Mouse (Mus musculus): Measurements from ENCODE around the gene Lyrm9. TPM values are rescaled to one million over a fixed set of nuclear protein-coding genes. Genes with fewer than 3 reads are reported as not detected.

The Lyrm9 gene
- polyA plus RNA-seq, 1 experiment, result 12.3 TPM

GRCm38 (mm10) chr11:78792055-78792454 lies 34.3 kb upstream of the Lyrm9 start:
- no peak for TF ChIP-seq GATA1 (IDR thresholded peaks at IDR 0.05; ENCODE audit: low read length)
- TF ChIP-seq TAL1 (IDR thresholded peaks at IDR 0.05; ENCODE audit: low read length), result no peak
- H3K4me1 ChIP-seq (ENCODE audit: control insufficient read depth), result no peaks in the 10 kb centered on the region
- no peak overlapping the region for H3K4me3 ChIP-seq (replicated peaks)
- no peaks in the 10 kb centered on the region for H3K36me3 ChIP-seq (ENCODE audit: control insufficient read depth)
- H3K9me3 ChIP-seq (ENCODE audit: control insufficient read depth, low read length), result no peaks in the 10 kb centered on the region
- H3K27me3 ChIP-seq (ENCODE audit: control insufficient read depth), result no peaks in the 10 kb centered on the region

- Histone ChIP-seq H3K4me1 (ENCODE audit: control insufficient read depth) (no peaks in the 10 kb centered on the region), H3K4me3 (replicated peaks) (no peak overlapping the region), H3K9me3 (ENCODE audit: control insufficient read depth, low read length) (no peaks in the 10 kb centered on the region), H3K27me3 (ENCODE audit: control insufficient read depth) (no peaks in the 10 kb centered on the region), H3K36me3 (ENCODE audit: control insufficient read depth) (no peaks in the 10 kb centered on the region)
- TF ChIP-seq TAL1 (IDR thresholded peaks at IDR 0.05; ENCODE audit: low read length) (no peak), GATA1 (IDR thresholded peaks at IDR 0.05; ENCODE audit: low read length) (no peak)
Observed at GRCm38 (mm10) chr11:78792465-78792864, 33.9 kb upstream of the Lyrm9 start.

GRCm38 (mm10) chr11:78793116-78793515 lies 33.3 kb upstream of the Lyrm9 start:
- Histone ChIP-seq H3K4me1 (ENCODE audit: control insufficient read depth) (peaks cover 2% of the 10 kb centered on the region), H3K4me3 (replicated peaks) (no peak overlapping the region), H3K36me3 (ENCODE audit: control insufficient read depth) (no peaks in the 10 kb centered on the region), H3K9me3 (ENCODE audit: control insufficient read depth, low read length) (no peaks in the 10 kb centered on the region), H3K27me3 (ENCODE audit: control insufficient read depth) (no peaks in the 10 kb centered on the region)
- TF ChIP-seq TAL1 (IDR thresholded peaks at IDR 0.05; ENCODE audit: low read length) (no peak), GATA1 (IDR thresholded peaks at IDR 0.05; ENCODE audit: low read length) (no peak)

GRCm38 (mm10) chr11:78796072-78796729 lies 30.2 kb upstream of the Lyrm9 start:
- Histone ChIP-seq H3K9me3 (ENCODE audit: control insufficient read depth, low read length) (no peaks in the 10 kb centered on the region), H3K4me3 (replicated peaks) (no peak overlapping the region), H3K4me1 (ENCODE audit: control insufficient read depth) (peaks cover 12% of the 10 kb centered on the region), H3K36me3 (ENCODE audit: control insufficient read depth) (no peaks in the 10 kb centered on the region), H3K27me3 (ENCODE audit: control insufficient read depth) (no peaks in the 10 kb centered on the region)
- no peak for TF ChIP-seq GATA1 (IDR thresholded peaks at IDR 0.05; ENCODE audit: low read length)
- TF ChIP-seq TAL1 (IDR thresholded peaks at IDR 0.05; ENCODE audit: low read length), result no peak

GRCm38 (mm10) chr11:78801094-78801493 lies 25.3 kb upstream of the Lyrm9 start:
- no peak for TF ChIP-seq GATA1 (IDR thresholded peaks at IDR 0.05; ENCODE audit: low read length)
- no peaks in the 10 kb centered on the region for H3K9me3 ChIP-seq (ENCODE audit: control insufficient read depth, low read length)
- H3K4me1 ChIP-seq (ENCODE audit: control insufficient read depth), result peaks cover 36% of the 10 kb centered on the region
- no peaks in the 10 kb centered on the region for H3K27me3 ChIP-seq (ENCODE audit: control insufficient read depth)
- H3K4me3 ChIP-seq (replicated peaks), result no peak overlapping the region
- H3K36me3 ChIP-seq (ENCODE audit: control insufficient read depth), result no peaks in the 10 kb centered on the region

- TF ChIP-seq GATA1 (IDR thresholded peaks at IDR 0.05; ENCODE audit: low read length) (no peak), TAL1 (IDR thresholded peaks at IDR 0.05; ENCODE audit: low read length) (no peak)
- peaks cover 31% of the 10 kb centered on the region for H3K4me1 ChIP-seq (ENCODE audit: control insufficient read depth)
- no peaks in the 10 kb centered on the region for H3K36me3 ChIP-seq (ENCODE audit: control insufficient read depth)
- H3K4me3 ChIP-seq (replicated peaks), result no peak overlapping the region
- no peaks in the 10 kb centered on the region for H3K27me3 ChIP-seq (ENCODE audit: control insufficient read depth)
- no peaks in the 10 kb centered on the region for H3K9me3 ChIP-seq (ENCODE audit: control insufficient read depth, low read length)
Observed at GRCm38 (mm10) chr11:78803587-78804316, 22.6 kb upstream of the Lyrm9 start.

GRCm38 (mm10) chr11:78804551-78804950 lies 21.8 kb upstream of the Lyrm9 start:
- H3K4me1 ChIP-seq (ENCODE audit: control insufficient read depth), result peaks cover 31% of the 10 kb centered on the region
- TF ChIP-seq GATA1 (IDR thresholded peaks at IDR 0.05; ENCODE audit: low read length), result no peak
- no peak for TF ChIP-seq TAL1 (IDR thresholded peaks at IDR 0.05; ENCODE audit: low read length)
- H3K9me3 ChIP-seq (ENCODE audit: control insufficient read depth, low read length), result no peaks in the 10 kb centered on the region
- H3K4me3 ChIP-seq (replicated peaks), result no peak overlapping the region
- H3K36me3 ChIP-seq (ENCODE audit: control insufficient read depth), result no peaks in the 10 kb centered on the region
- H3K27me3 ChIP-seq (ENCODE audit: control insufficient read depth), result no peaks in the 10 kb centered on the region

- TF ChIP-seq TAL1 (IDR thresholded peaks at IDR 0.05; ENCODE audit: low read length) (no peak), GATA1 (IDR thresholded peaks at IDR 0.05; ENCODE audit: low read length) (no peak)
- H3K4me1 ChIP-seq (ENCODE audit: control insufficient read depth), result peaks cover 31% of the 10 kb centered on the region
- no peaks in the 10 kb centered on the region for H3K9me3 ChIP-seq (ENCODE audit: control insufficient read depth, low read length)
- H3K36me3 ChIP-seq (ENCODE audit: control insufficient read depth), result no peaks in the 10 kb centered on the region
- no peak overlapping the region for H3K4me3 ChIP-seq (replicated peaks)
- H3K27me3 ChIP-seq (ENCODE audit: control insufficient read depth), result no peaks in the 10 kb centered on the region
Observed at GRCm38 (mm10) chr11:78805198-78805597, 21.2 kb upstream of the Lyrm9 start.

- Histone ChIP-seq H3K4me3 (replicated peaks) (no peak overlapping the region), H3K27me3 (ENCODE audit: control insufficient read depth) (no peaks in the 10 kb centered on the region), H3K4me1 (ENCODE audit: control insufficient read depth) (peaks cover 28% of the 10 kb centered on the region), H3K36me3 (ENCODE audit: control insufficient read depth) (no peaks in the 10 kb centered on the region), H3K9me3 (ENCODE audit: control insufficient read depth, low read length) (no peaks in the 10 kb centered on the region)
- TF ChIP-seq TAL1 (IDR thresholded peaks at IDR 0.05; ENCODE audit: low read length) (no peak), GATA1 (IDR thresholded peaks at IDR 0.05; ENCODE audit: low read length) (no peak)
Observed at GRCm38 (mm10) chr11:78805691-78806137, 20.7 kb upstream of the Lyrm9 start.
